Mouse (Mus musculus) CH12.LX (cell line): ENCODE data around the gene Sstr4. TPM values are rescaled to one million over a fixed set of nuclear protein-coding genes. Genes with fewer than 3 reads are reported as not detected.

Experiments used
- DNase-seq: peaks from one replicate; pipeline ENCODE4 v3.0.0-alpha.2; 2013; ENCODE audit errors: extremely low read depth
- H3K27ac ChIP-seq: 2 replicates; pipeline ENCODE4 v1.5.1; 2012; ENCODE audit warnings: low read depth, mild to moderate bottlenecking, control low read depth, moderate library complexity; ENCODE audit not compliant: insufficient read depth
- H3K27me3 ChIP-seq: replicated peaks from 2 replicates; pipeline ENCODE3; 2012; ENCODE audit warnings: inconsistent platforms
- H3K36me3 ChIP-seq, 2 experiments: replicated peaks in 1 of 2; 2 replicates each; pipeline versions ENCODE3 to v1.6.1; 2012; ENCODE audit warnings: inconsistent platforms in 1 of 2, low read length in 1 of 2, mild to moderate bottlenecking in 1 of 2, mixed read lengths in 1 of 2, moderate library complexity in 1 of 2; ENCODE audit not compliant: control insufficient read depth in 1 of 2, insufficient read depth in 1 of 2
- H3K4me1 ChIP-seq, 2 experiments: 2 replicates each; pipeline ENCODE4 v1.6.1; 2012; ENCODE audit warnings: inconsistent platforms in 1 of 2, moderate library complexity in 1 of 2; ENCODE audit not compliant: insufficient read depth in 2 of 2, control insufficient read depth in 1 of 2
- H3K4me2 ChIP-seq: 2 replicates; pipeline ENCODE4 v1.6.1; 2012; ENCODE audit warnings: low read depth, mild to moderate bottlenecking, control low read depth; ENCODE audit not compliant: poor library complexity, insufficient read depth, severe bottlenecking
- H3K4me3 ChIP-seq, 3 experiments: fragments of 150-350 bp in 1 of 3; sonication (generic) in 1 of 3; replicated peaks in 1 of 3; 2 replicates each; pipeline versions ENCODE3 to v1.5.1; 2011 to 2012; ENCODE audit warnings: low read depth in 2 of 3, low read length in 2 of 3, mild to moderate bottlenecking in 2 of 3, moderate library complexity in 2 of 3, control low read depth in 1 of 3, improper control_type of control experiment in 1 of 3, inconsistent platforms in 1 of 3, mixed read lengths in 1 of 3; ENCODE audit not compliant: poor library complexity in 1 of 3
- H3K79me2 ChIP-seq: replicated peaks from 2 replicates; pipeline ENCODE4 v1.6.1; 2012; ENCODE audit warnings: mild to moderate bottlenecking, moderate library complexity; ENCODE audit not compliant: control insufficient read depth, poor library complexity, insufficient read depth, severe bottlenecking; ENCODE audit errors: extremely low read depth
- H3K9ac ChIP-seq: 2 replicates; pipeline ENCODE4 v1.6.1; 2012; ENCODE audit warnings: low read depth, mild to moderate bottlenecking, control low read depth, moderate library complexity; ENCODE audit not compliant: insufficient read depth
- H3K9me3 ChIP-seq: replicated peaks from 2 replicates; pipeline ENCODE3; 2012; ENCODE audit warnings: low read length, inconsistent platforms, mixed read lengths
- BHLHE40 ChIP-seq: IDR thresholded peaks from 2 replicates; pipeline ENCODE4 v1.6.1; 2011; ENCODE audit warnings: mild to moderate bottlenecking, low read depth, low read length, improper control_type of control experiment
- CHD1 ChIP-seq: IDR thresholded peaks from 2 replicates; pipeline ENCODE4 v1.6.1; 2012; ENCODE audit warnings: low read depth, low read length, improper control_type of control experiment, inconsistent platforms
- ELF1 ChIP-seq: IDR thresholded peaks from 2 replicates; pipeline ENCODE4 v1.6.1; 2014; ENCODE audit warnings: low read depth, mild to moderate bottlenecking, inconsistent platforms, low read length, improper control_type of control experiment
- EP300 ChIP-seq: IDR thresholded peaks from 2 replicates; pipeline ENCODE4 v1.6.1; 2011; ENCODE audit warnings: low read length, improper control_type of control experiment
- ETS1 ChIP-seq: conservative IDR thresholded peaks from 2 replicates; pipeline ENCODE4 v1.6.1; 2012; ENCODE audit warnings: low read depth, mild to moderate bottlenecking, inconsistent platforms, low read length, improper control_type of control experiment, moderate library complexity
- IRF4 ChIP-seq: IDR thresholded peaks from 2 replicates; pipeline ENCODE4 v1.6.1; 2014; ENCODE audit warnings: low read depth, mild to moderate bottlenecking, inconsistent platforms, low read length, improper control_type of control experiment
- JUN ChIP-seq: IDR thresholded peaks from 2 replicates; pipeline ENCODE4 v1.6.1; 2011; ENCODE audit warnings: low read depth, mild to moderate bottlenecking, low read length, improper control_type of control experiment, moderate library complexity; ENCODE audit not compliant: insufficient read depth
- MAZ ChIP-seq: IDR thresholded peaks from 2 replicates; pipeline ENCODE4 v1.6.1; 2012; ENCODE audit warnings: low read depth, mild to moderate bottlenecking, inconsistent platforms, low read length, improper control_type of control experiment, moderate library complexity
- MEF2A ChIP-seq: IDR thresholded peaks from 2 replicates; pipeline ENCODE4 v1.6.1; 2014; ENCODE audit warnings: low read depth, mild to moderate bottlenecking, inconsistent platforms, low read length, improper control_type of control experiment, borderline replicate concordance
- NELFE ChIP-seq: IDR thresholded peaks from 2 replicates; pipeline ENCODE4 v1.6.1; 2011; ENCODE audit warnings: low read depth, low read length, improper control_type of control experiment
- PAX5 ChIP-seq: IDR thresholded peaks from 2 replicates; pipeline ENCODE4 v1.6.1; 2012; ENCODE audit warnings: low read length, inconsistent platforms, mixed read lengths
- POLR2A ChIP-seq: IDR thresholded peaks from 2 replicates; pipeline ENCODE4 v1.6.1; 2011; ENCODE audit warnings: low read depth, mild to moderate bottlenecking, improper control_type of control experiment, low read length
- RAD21 ChIP-seq: IDR thresholded peaks from 2 replicates; pipeline ENCODE4 v1.6.1; 2011; ENCODE audit warnings: low read depth, mild to moderate bottlenecking, low read length, improper control_type of control experiment, moderate library complexity
- RCOR1 ChIP-seq: conservative IDR thresholded peaks from 2 replicates; pipeline ENCODE4 v1.6.1; 2012; ENCODE audit warnings: low read depth, mild to moderate bottlenecking, inconsistent platforms, low read length, improper control_type of control experiment
- SIN3A ChIP-seq: IDR thresholded peaks from 2 replicates; pipeline ENCODE4 v1.6.1; 2012; ENCODE audit warnings: low read length, improper control_type of control experiment, inconsistent platforms
- TBP ChIP-seq: conservative IDR thresholded peaks from 2 replicates; pipeline ENCODE4 v1.6.1; 2011; ENCODE audit warnings: low read depth, low read length, improper control_type of control experiment
- TCF12 ChIP-seq: IDR thresholded peaks from 2 replicates; pipeline ENCODE4 v1.6.1; 2014; ENCODE audit warnings: low read depth, mild to moderate bottlenecking, inconsistent platforms, low read length, improper control_type of control experiment
- USF1 ChIP-seq: IDR thresholded peaks from 2 replicates; pipeline ENCODE4 v1.6.1; 2014; ENCODE audit warnings: low read depth, mild to moderate bottlenecking, inconsistent platforms, low read length, improper control_type of control experiment
- USF2 ChIP-seq: conservative IDR thresholded peaks from 2 replicates; pipeline ENCODE4 v1.6.1; 2011; ENCODE audit warnings: low read depth, low read length, improper control_type of control experiment
- ZC3H11A ChIP-seq: IDR thresholded peaks from 2 replicates; pipeline ENCODE4 v1.6.1; 2012; ENCODE audit warnings: low read depth, mild to moderate bottlenecking, inconsistent platforms, low read length, improper control_type of control experiment
- ZKSCAN1 ChIP-seq: IDR thresholded peaks from 2 replicates; pipeline ENCODE4 v1.6.1; 2012; ENCODE audit warnings: low read depth, inconsistent platforms, low read length, improper control_type of control experiment, borderline replicate concordance
- ZNF384 ChIP-seq: IDR thresholded peaks from 2 replicates; pipeline ENCODE4 v1.6.1; 2012; ENCODE audit warnings: low read depth, low read length, improper control_type of control experiment, inconsistent platforms
- dilution Hi-C: fragments of 300-500 bp; cut with MboI; formaldehyde crosslinking; loops from 2 replicates; pipeline ENCODE4 v1.14.3; 2020; ENCODE audit warnings: low sequenced_read_pairs; ENCODE audit not compliant: extremely low pct_unique_long_range_greater_than_20kb, extremely low pct_ligation_motif_present
- in situ Hi-C: fragments of 300-500 bp; cut with MboI; formaldehyde crosslinking; loops from 3 replicates; pipeline ENCODE4 v1.14.3; 2019; ENCODE audit warnings: low sequenced_read_pairs, low pct_ligation_motif_present, low pct_unique_long_range_greater_than_20kb, mixed read lengths
- polyA plus RNA-seq: library from polyadenylated mRNA; unstranded; fragments of >175 nt; gene quantifications from 2 replicates; pipeline ENCODE4 v1.2.1, GENCODE M21; 2012; ENCODE audit warnings: low read depth; ENCODE audit not compliant: insufficient read length
- total RNA-seq, 2 experiments: library from RNA; depleted of rRNA; stranded (reverse); fragments of 300-350 nt in 1 of 2; fragments of >200 nt in 1 of 2; gene quantifications; 2 replicates each; pipeline ENCODE4 v1.2.3; 2012 to 2014

Gene Sstr4
- total and polyA plus RNA-seq, 3 experiments, result not detected

DNA sequence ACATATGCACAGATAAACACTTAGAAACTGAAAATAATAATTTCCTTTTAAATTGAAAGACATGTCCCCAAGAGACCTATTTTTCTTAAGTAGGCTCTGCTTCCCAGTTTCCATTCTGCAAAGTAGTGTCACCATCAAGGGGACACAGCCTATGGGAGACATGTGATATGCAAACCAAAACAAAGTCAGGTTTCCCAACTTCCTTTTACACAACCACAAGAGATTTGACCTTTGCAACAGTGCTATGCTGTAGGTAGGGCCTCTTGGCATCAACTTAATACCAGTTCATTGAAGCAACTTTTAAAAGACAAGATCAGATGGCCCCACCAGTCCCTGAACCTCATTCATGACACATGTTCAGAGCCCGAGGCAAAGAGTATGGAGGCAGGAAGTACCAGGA, 2.0 kb upstream of the Sstr4 start:
- peaks cover 5% of the 10 kb centered on the region for H3K9me3 ChIP-seq
- H3K9ac ChIP-seq, result no peak overlapping the region
- in situ Hi-C loops, result loop anchor here (25.0 kb wide), 1 partner anchor 269 kb away; the partner anchor contains the start of gene Nxt1
- H3K4me1 ChIP-seq, result peaks cover 2 to 12% of the 10 kb centered on the region in 2 experiments; a peak in 3 of 4 replicates
- H3K27me3 ChIP-seq, result no peaks in the 10 kb centered on the region
- TF ChIP-seq POLR2A (no peak), NELFE (no peak)
- TF ChIP-seq, all 38 proteins: peak for 0
- Histone ChIP-seq H3K4me2 (no peak overlapping the region), H3K27ac (no peak overlapping the region), H3K36me3 (no peaks in the 10 kb centered on the region), H3K79me2 (no peaks in the 10 kb centered on the region), H3K4me3 (no peak overlapping the region)
- DNase-seq, result peak; percentile 20
- dilution Hi-C loops, result no loop called here

GRCm38 (mm10) chr2:148393846-148394245, 1.3 kb upstream of the Sstr4 start:
- Histone ChIP-seq H3K79me2 (no peaks in the 10 kb centered on the region), H3K4me3 (no peak overlapping the region), H3K27me3 (no peaks in the 10 kb centered on the region), H3K36me3 (no peaks in the 10 kb centered on the region), H3K9me3 (peaks cover 5% of the 10 kb centered on the region), H3K4me1 (peaks cover 2 to 12% of the 10 kb centered on the region in 2 experiments; a peak in 3 of 4 replicates), H3K9ac (no peak overlapping the region), H3K27ac (no peak overlapping the region), H3K4me2 (no peak overlapping the region)
- dilution Hi-C loops, result no loop called here
- DNase-seq, result no peak
- in situ Hi-C loops, result loop anchor here (25.0 kb wide), 1 partner anchor 268 kb away; the partner anchor contains the start of gene Nxt1
- TF ChIP-seq JUN (no peak), ELF1 (no peak), ZC3H11A (no peak), NELFE (no peak), ZKSCAN1 (no peak), SIN3A (no peak), MEF2A (no peak), CHD1 (no peak), USF2 (no peak), BHLHE40 (no peak), EP300 (no peak), ETS1 (no peak)

DNA sequence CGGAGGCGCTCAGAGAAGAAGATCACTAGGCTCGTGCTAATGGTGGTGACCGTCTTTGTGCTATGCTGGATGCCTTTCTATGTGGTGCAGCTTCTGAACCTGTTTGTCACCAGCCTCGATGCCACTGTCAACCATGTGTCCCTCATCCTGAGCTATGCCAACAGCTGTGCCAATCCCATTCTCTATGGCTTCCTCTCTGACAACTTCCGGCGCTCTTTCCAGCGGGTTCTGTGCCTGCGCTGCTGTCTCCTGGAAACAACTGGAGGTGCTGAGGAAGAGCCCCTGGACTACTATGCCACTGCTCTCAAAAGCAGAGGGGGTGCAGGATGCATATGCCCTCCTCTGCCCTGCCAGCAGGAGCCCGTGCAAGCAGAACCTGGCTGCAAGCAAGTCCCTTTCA, 1.1 kb downstream of the Sstr4 start:
- H3K4me3 ChIP-seq, result no peak overlapping the region
- H3K36me3 ChIP-seq, result no peaks in the 10 kb centered on the region
- H3K4me1 ChIP-seq, result peaks cover 2 to 12% of the 10 kb centered on the region in 2 experiments; a peak in 3 of 4 replicates
- no peak for DNase-seq
- TF ChIP-seq ETS1, result no peak
- no peak for TF ChIP-seq RAD21
- no peak for TF ChIP-seq TBP
- no peak for TF ChIP-seq USF1
- no peak for TF ChIP-seq CHD1
- TF ChIP-seq BHLHE40, result no peak
- no peak for TF ChIP-seq ZNF384
- TF ChIP-seq SIN3A, result no peak
- TF ChIP-seq IRF4, result no peak
- TF ChIP-seq MAZ, result no peak
- TF ChIP-seq PAX5, result no peak
- no peak for TF ChIP-seq TCF12
- TF ChIP-seq RCOR1, result no peak
- H3K4me2 ChIP-seq, result no peak overlapping the region
- H3K27me3 ChIP-seq, result no peaks in the 10 kb centered on the region
- dilution Hi-C loops, result no loop called here
- H3K27ac ChIP-seq, result no peak overlapping the region
- H3K9me3 ChIP-seq, result peaks cover 5% of the 10 kb centered on the region
- H3K79me2 ChIP-seq, result no peaks in the 10 kb centered on the region
- in situ Hi-C loops, result loop anchor here (25.0 kb wide), 1 partner anchor 266 kb away; the partner anchor contains the start of gene Nxt1
- H3K9ac ChIP-seq, result no peak overlapping the region
